Mouse (Mus musculus) liver, postnatal 0 days (tissue): ENCODE results near the gene Nup43.

ENCODE experiments used
- CTCF ChIP-seq: sonication (generic); IDR thresholded peaks from 2 replicates; pipeline ENCODE4 v1.5.1; 2016; ENCODE audit warnings: antibody characterized with exemption, low read depth
- EP300 ChIP-seq: IDR thresholded peaks from 2 replicates; pipeline ENCODE4 v1.6.1; 2016; ENCODE audit warnings: antibody characterized with exemption, low read depth, mild to moderate bottlenecking

GRCm38 (mm10) chr10:7702586-7702985 lies 35.3 kb downstream of the Nup43 start:
- no peak for TF ChIP-seq CTCF
- TF ChIP-seq EP300 = no peak
